Mouse (Mus musculus): ENCODE measurements around the gene Chd9. TPM values are rescaled to one million over a fixed set of nuclear protein-coding genes. Genes with fewer than 3 reads are reported as not detected.

Chd9 gene
- polyA plus RNA-seq, 1 experiment from 2014 or later, result 31.5 TPM

GRCm38 (mm10) chr8:91069407-91069806 is 241.3 kb downstream of the Chd9 start:
- no peaks in the 10 kb centered on the region for H3K27me3 ChIP-seq (ENCODE audit: insufficient read depth, poor library complexity, severe bottlenecking)
- H3K4me1 ChIP-seq, result peaks cover 9% of the 10 kb centered on the region
- no peak for DNase-seq (ENCODE audit: low spot score)
- H3K36me3 ChIP-seq, result no peaks in the 10 kb centered on the region
- WGBS, result 10% methylated on average over 10 of the region's 10 CpGs
- no peaks in the 10 kb centered on the region for H3K9me3 ChIP-seq
- peak overlapping the region; percentile 92 for H3K4me3 ChIP-seq
- peak overlapping the region; percentile 60; the same call in 1 of the 2 replicates for H3K27ac ChIP-seq

GRCm38 (mm10) chr8:91069834-91070233 is 241.7 kb downstream of the Chd9 start, which contains the start of gene Rbl2:
TSS of gene Rbl2 (plus strand) at chr8:91070057.
- Histone ChIP-seq H3K4me1 (peaks cover 9% of the 10 kb centered on the region), H3K27ac (peak within 1 kb of the TSS; percentile 90), H3K27me3 (ENCODE audit: insufficient read depth, poor library complexity, severe bottlenecking) (no peaks in the 10 kb centered on the region), H3K4me3 (peak within 1 kb of the TSS; percentile 92), H3K9me3 (no peaks in the 10 kb centered on the region), H3K36me3 (no peaks in the 10 kb centered on the region)
- peak; percentile 98 for DNase-seq (ENCODE audit: low spot score)
- WGBS, result 0% methylated on average over 25 of the region's 25 CpGs

- peaks cover 9% of the 10 kb centered on the region for H3K4me1 ChIP-seq
- DNase-seq (ENCODE audit: low spot score), result peak; percentile 91
- WGBS, result under 1% methylated on average over 34 of the region's 34 CpGs
These were observed 242.2 kb downstream of the Chd9 start for GRCm38 (mm10) chr8:91070275-91070859.

GRCm38 (mm10) chr8:91077077-91077867 is 249.1 kb downstream of the Chd9 start:
- no peaks in the 10 kb centered on the region for H3K27me3 ChIP-seq (ENCODE audit: insufficient read depth, poor library complexity, severe bottlenecking)
- H3K4me3 ChIP-seq, result no peak overlapping the region
- no peaks in the 10 kb centered on the region for H3K9me3 ChIP-seq
- 88% methylated on average over 12 of the region's 12 CpGs for WGBS
- peaks cover 21% of the 10 kb centered on the region for H3K36me3 ChIP-seq
- no peak overlapping the region for H3K27ac ChIP-seq
- no peak for DNase-seq (ENCODE audit: low spot score)
- no peaks in the 10 kb centered on the region for H3K4me1 ChIP-seq

More at GRCm38 (mm10) chr8:91070275-91070859, 242.2 kb downstream of the Chd9 start:
- Histone ChIP-seq H3K27ac (peak overlapping the region; percentile 90), H3K9me3 (no peaks in the 10 kb centered on the region), H3K36me3 (no peaks in the 10 kb centered on the region), H3K4me3 (peak overlapping the region; percentile 92), H3K27me3 (ENCODE audit: insufficient read depth, poor library complexity, severe bottlenecking) (no peaks in the 10 kb centered on the region)

GRCm38 (mm10) chr8:91079678-91080077 is 251.5 kb downstream of the Chd9 start:
- no peaks in the 10 kb centered on the region for H3K9me3 ChIP-seq
- 97% methylated on average over 2 of the region's 2 CpGs for WGBS
- peaks cover 21% of the 10 kb centered on the region for H3K36me3 ChIP-seq
- no peak overlapping the region for H3K4me3 ChIP-seq
- no peaks in the 10 kb centered on the region for H3K4me1 ChIP-seq
- H3K27ac ChIP-seq, result no peak overlapping the region
- H3K27me3 ChIP-seq (ENCODE audit: insufficient read depth, poor library complexity, severe bottlenecking), result no peaks in the 10 kb centered on the region
- DNase-seq (ENCODE audit: low spot score), result no peak

- no peak overlapping the region for H3K27ac ChIP-seq
- H3K4me1 ChIP-seq, result no peaks in the 10 kb centered on the region
- H3K27me3 ChIP-seq (ENCODE audit: insufficient read depth, poor library complexity, severe bottlenecking), result no peaks in the 10 kb centered on the region
- WGBS, result 73% methylated on average over 7 of the region's 7 CpGs
- no peak overlapping the region for H3K4me3 ChIP-seq
- H3K36me3 ChIP-seq, result peaks cover 29% of the 10 kb centered on the region
- no peaks in the 10 kb centered on the region for H3K9me3 ChIP-seq
- DNase-seq (ENCODE audit: low spot score), result no peak
These were observed 253.8 kb downstream of the Chd9 start for GRCm38 (mm10) chr8:91081911-91082310.

GRCm38 (mm10) chr8:91082428-91082827 is 254.3 kb downstream of the Chd9 start:
- Histone ChIP-seq H3K36me3 (peaks cover 31% of the 10 kb centered on the region), H3K4me1 (no peaks in the 10 kb centered on the region), H3K9me3 (no peaks in the 10 kb centered on the region), H3K27ac (no peak overlapping the region), H3K27me3 (ENCODE audit: insufficient read depth, poor library complexity, severe bottlenecking) (no peaks in the 10 kb centered on the region), H3K4me3 (no peak overlapping the region)
- DNase-seq (ENCODE audit: low spot score), result no peak
- WGBS, result 88% methylated on average over 12 of the region's 12 CpGs

- Histone ChIP-seq H3K4me3 (no peak overlapping the region), H3K4me1 (no peaks in the 10 kb centered on the region), H3K9me3 (no peaks in the 10 kb centered on the region), H3K36me3 (peaks cover 26% of the 10 kb centered on the region), H3K27me3 (ENCODE audit: insufficient read depth, poor library complexity, severe bottlenecking) (no peaks in the 10 kb centered on the region), H3K27ac (no peak overlapping the region)
- no peak for DNase-seq (ENCODE audit: low spot score)
- WGBS, result 91% methylated on average over 7 of the region's 7 CpGs
These were observed 260.3 kb downstream of the Chd9 start for GRCm38 (mm10) chr8:91088452-91088851.

- DNase-seq (ENCODE audit: low spot score), result no peak
- Histone ChIP-seq H3K4me3 (no peak overlapping the region), H3K36me3 (peaks cover 26% of the 10 kb centered on the region), H3K27ac (no peak overlapping the region), H3K9me3 (no peaks in the 10 kb centered on the region), H3K4me1 (no peaks in the 10 kb centered on the region), H3K27me3 (ENCODE audit: insufficient read depth, poor library complexity, severe bottlenecking) (no peaks in the 10 kb centered on the region)
- 83% methylated on average over 2 of the region's 2 CpGs for WGBS
These were observed 261.4 kb downstream of the Chd9 start for GRCm38 (mm10) chr8:91089601-91090000.

- H3K4me3 ChIP-seq, result no peak overlapping the region
- DNase-seq (ENCODE audit: low spot score), result no peak
- no peaks in the 10 kb centered on the region for H3K9me3 ChIP-seq
- H3K27me3 ChIP-seq (ENCODE audit: insufficient read depth, poor library complexity, severe bottlenecking), result no peaks in the 10 kb centered on the region
- WGBS, result 88% methylated on average over 5 of the region's 5 CpGs
- peaks cover 29% of the 10 kb centered on the region for H3K36me3 ChIP-seq
- no peak overlapping the region for H3K27ac ChIP-seq
- H3K4me1 ChIP-seq, result no peaks in the 10 kb centered on the region
These were observed 266.0 kb downstream of the Chd9 start for GRCm38 (mm10) chr8:91094135-91094534.

- Histone ChIP-seq H3K27ac (no peak overlapping the region), H3K4me1 (no peaks in the 10 kb centered on the region), H3K27me3 (ENCODE audit: insufficient read depth, poor library complexity, severe bottlenecking) (no peaks in the 10 kb centered on the region), H3K4me3 (no peak overlapping the region), H3K9me3 (no peaks in the 10 kb centered on the region), H3K36me3 (peaks cover 24% of the 10 kb centered on the region)
- WGBS, result 56% methylated on average over 6 of the region's 6 CpGs
- DNase-seq (ENCODE audit: low spot score), result no peak
These were observed 270.0 kb downstream of the Chd9 start for GRCm38 (mm10) chr8:91098106-91098505.

Data from heart, embryonic 10.5 days (tissue).